Mouse (Mus musculus) gastrocnemius, adult 18-20 months (tissue): ENCODE measurements around the gene Tbc1d16. TPM values are rescaled to one million over a fixed set of nuclear protein-coding genes. Genes with fewer than 3 reads are reported as not detected.
"Not testable (repeated sequence)": the region's sequence is repeated elsewhere in the genome, so short reads cannot be mapped to it uniquely, and the experiment has no call there.

Experiments
- DNase-seq: peaks from one replicate; pipeline ENCODE4 v3.0.0; 2021; ENCODE audit warnings: low spot score
- microRNA-seq: library from miRNA; unstranded; fragments of <30 nt; microRNA quantifications from one replicate; pipeline ENCODE4 v1.2.0, GENCODE M21; 2021
- total RNA-seq, 2 experiments: library from RNA; stranded (reverse); gene quantifications; 2 replicates each; pipeline ENCODE4 v1.2.3; 2021

The Tbc1d16 gene
- total RNA-seq, 2 experiments from 2014 or later: 29.7 to 29.9 TPM

DNA sequence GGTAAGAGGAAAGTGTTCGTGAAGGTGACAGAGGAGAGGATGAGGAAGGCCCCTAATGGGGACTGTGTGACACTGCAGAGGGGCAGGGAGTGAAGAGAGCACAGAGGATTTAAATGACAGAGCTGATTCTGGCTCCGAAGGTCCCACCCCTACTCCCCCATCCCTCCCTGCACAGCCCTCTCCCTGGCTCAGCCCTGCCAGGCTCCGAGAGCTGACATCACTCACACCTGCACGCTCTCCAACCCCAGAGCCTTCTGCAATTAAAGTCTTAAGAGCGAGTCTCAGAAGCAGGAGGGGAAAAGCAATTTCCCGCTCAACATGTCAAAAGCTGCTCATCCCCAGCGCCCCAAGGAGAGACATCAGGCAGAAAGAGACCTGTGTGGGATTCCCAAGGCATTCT, 109.4 kb downstream of the Tbc1d16 start:
- no peak for DNase-seq

DNA sequence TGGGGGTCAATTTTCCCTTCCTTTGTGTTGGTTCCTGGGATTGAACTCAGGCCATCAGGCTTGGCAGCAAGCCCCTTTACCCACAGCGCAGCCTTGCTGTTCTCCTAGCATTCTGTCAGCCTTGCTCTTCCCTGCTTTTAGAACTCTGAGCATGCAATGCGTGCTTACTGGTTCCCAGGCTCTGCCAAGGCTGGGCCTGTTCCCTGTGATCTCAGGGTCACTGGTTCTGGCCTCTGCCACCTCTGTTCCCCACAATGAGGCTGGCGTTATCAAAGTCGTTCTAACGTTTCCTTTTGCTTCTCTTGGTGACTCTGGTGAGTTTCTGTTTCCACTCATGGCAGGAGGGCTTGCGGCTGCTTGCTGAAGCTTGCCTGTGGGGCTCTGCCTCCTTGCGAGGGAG, 110.4 kb downstream of the Tbc1d16 start:
- DNase-seq: no peak

- DNase-seq: peak; percentile 42
These were observed 111.3 kb downstream of the Tbc1d16 start for GRCm38 (mm10) chr11:119116992-119117391.

GRCm38 (mm10) chr11:119112721-119113120, 115.6 kb downstream of the Tbc1d16 start:
- no peak for DNase-seq

DNA sequence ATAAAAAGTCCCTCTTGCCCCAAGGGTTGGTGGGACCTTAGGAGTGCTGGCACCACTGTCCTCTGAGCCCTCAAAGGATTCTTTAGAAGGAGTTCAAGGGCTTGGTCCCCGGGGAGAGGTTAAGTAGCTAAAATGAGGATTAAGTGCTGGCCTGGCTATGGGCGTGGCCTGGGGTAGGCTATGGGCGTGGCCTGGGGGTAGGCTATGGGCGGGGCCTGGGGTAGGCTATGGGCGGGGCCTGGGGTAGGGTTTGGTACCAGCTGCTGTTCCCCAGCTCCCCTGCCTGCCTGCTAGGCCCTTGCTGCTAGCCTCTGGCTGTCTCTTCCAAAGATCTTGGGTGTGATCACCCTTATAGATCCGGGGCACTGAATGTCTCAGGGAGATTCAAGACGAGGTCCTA, 117.0 kb downstream of the Tbc1d16 start:
- DNase-seq: no peak

DNA sequence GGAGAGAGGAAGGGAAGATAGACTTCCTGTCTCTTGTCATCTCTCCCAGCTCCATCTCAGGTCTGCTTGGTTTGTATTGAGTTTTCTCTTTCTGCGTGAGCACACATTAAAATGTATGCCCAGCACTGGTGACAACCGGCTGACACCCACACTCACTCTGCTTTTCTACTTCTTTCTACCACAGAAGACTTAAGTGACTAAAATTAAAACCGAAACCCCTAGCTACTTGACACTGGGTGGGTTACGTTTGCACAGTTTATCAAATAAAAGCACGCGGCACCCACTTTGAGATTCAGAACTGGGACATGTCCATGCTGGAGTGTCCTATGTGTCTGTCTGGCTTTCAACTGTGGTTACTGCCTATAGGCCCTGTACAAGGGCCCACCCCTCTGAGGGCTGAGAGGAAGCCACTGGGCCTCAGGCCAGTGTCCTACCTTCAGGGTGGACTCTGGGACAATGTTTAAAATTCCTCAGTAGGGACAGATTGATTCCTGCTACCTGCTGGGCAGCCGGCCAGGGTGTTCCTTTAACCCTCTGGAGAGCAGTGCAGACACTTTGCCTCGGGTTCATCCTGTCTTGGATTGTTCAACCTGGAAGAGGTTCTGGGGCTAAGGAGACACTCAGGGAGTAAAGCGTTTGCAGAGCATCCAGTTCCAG, 118.8 kb downstream of the Tbc1d16 start:
- DNase-seq: no peak

GRCm38 (mm10) chr11:119108573-119109263, 119.6 kb downstream of the Tbc1d16 start:
- no peak for DNase-seq

GRCm38 (mm10) chr11:119106289-119106688, 122.0 kb downstream of the Tbc1d16 start:
- DNase-seq: no peak

DNA sequence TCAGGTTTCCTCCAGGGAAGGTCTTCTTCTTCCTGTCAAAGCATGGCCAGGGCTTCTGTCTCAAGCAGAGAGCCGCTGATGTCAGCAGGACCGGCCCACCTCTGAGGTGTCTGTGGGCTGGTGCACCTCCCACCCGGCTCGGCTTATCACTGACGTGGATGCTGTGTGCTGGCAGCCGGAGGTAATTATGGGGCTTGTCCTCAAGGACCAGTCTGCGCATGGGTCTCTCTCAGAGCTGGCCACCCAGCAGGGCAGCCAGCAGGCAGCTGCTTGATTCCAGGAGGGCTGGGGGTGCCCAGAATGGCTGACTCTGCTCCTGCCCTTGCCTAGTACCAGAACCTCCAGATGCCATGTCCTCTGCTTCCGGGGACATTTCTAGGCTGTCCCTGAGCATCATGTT, 122.6 kb downstream of the Tbc1d16 start:
- DNase-seq: no peak

DNA sequence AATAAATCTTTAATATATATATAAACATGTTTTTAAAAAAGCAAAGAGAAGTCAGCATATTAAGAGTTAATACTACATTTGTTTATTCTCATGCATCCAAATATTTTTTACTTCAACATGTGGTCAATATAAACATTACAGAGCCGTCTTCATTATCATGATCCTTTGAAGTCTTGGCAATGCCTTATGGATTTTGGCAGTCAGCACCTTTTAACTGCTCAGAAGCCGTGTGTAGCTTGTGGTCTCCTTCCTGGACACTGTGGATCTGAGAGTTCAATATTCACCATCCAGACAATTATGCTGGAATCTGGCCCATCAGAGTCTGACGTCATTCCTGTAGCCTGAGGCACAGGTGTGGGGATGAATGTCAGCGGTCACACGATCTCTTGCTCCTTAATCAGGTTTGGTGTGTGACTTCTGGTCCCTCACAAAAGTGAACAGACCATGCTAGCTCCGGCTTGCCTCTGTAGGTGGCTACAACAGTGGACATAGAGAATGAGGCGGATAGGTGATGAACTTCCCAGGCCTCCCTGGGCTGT, 123.2 kb downstream of the Tbc1d16 start:
- no peak for DNase-seq

- DNase-seq: no peak
These were observed 124.3 kb downstream of the Tbc1d16 start for GRCm38 (mm10) chr11:119103991-119104390.

- not testable (repeated sequence) for DNase-seq
These were observed 127.9 kb downstream of the Tbc1d16 start for GRCm38 (mm10) chr11:119100355-119100754.

GRCm38 (mm10) chr11:119098202-119098601, 130.1 kb downstream of the Tbc1d16 start:
- no peak for DNase-seq

- DNase-seq: no peak
These were observed 132.9 kb downstream of the Tbc1d16 start for GRCm38 (mm10) chr11:119095441-119095840.

DNA sequence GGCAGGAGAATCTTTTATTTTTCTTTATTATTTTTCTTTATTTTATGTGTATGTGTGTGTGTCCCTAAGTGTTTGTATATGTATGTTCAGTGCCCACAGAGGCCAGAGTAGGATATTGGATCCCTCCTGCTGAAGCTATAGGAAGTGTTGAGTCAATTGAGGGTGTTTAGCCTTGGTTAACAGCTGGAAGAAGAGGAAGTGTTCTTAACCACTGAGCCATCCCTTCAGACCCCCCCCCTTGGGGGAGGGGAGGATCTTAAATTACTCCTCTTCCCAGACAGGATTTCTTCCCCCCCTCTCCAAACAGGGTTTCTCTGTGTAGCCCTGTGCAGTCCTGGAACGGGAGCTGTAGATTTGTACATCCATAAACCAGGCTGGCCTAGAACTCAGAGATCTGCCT, 135.0 kb downstream of the Tbc1d16 start:
- DNase-seq: no peak

Small RNAs within 50 kb of the gene (microRNA-seq; reads per million reads assigned to microRNA genes)
- 3.4 reads per million, percentile 2 among the genes with 10 or more reads in this experiment for gene Mir6934

Other genes starting within 250 kb of the Tbc1d16 start
- not detected for gene Enpp7, start 240.3 kb downstream of the Tbc1d16 start, total RNA-seq
- 1 to 10 TPM in 1 of 2 experiments, under 1 TPM in 1; 0.85 to 1.0 TPM for gene Cbx2, start 205.5 kb downstream of the Tbc1d16 start, total RNA-seq
- gene Cbx8, start 187.5 kb downstream of the Tbc1d16 start, total RNA-seq: 1 to 10 TPM; 2.6 to 3.5 TPM
- 1 to 10 TPM; 1.6 to 2.5 TPM for gene Cbx4, start 142.3 kb downstream of the Tbc1d16 start, total RNA-seq
- gene Ccdc40, start 73 bp upstream of the Tbc1d16 start, total RNA-seq: under 1 TPM in 1 of 2 experiments, not detected in 1; 0.26 TPM
- 100 to 1,000 TPM; 174 to 191 TPM for gene Gaa, start 39.4 kb upstream of the Tbc1d16 start, total RNA-seq
- 10 to 100 TPM; 32.2 to 43.5 TPM for gene Eif4a3, start 71.6 kb upstream of the Tbc1d16 start, total RNA-seq
- gene Card14, start 79.3 kb upstream of the Tbc1d16 start, total RNA-seq: under 1 TPM; 0.21 to 0.34 TPM
- 1 to 10 TPM; 3.3 to 3.4 TPM for gene Sgsh, start 127.0 kb upstream of the Tbc1d16 start, total RNA-seq
- 1 to 10 TPM; 2.4 to 2.8 TPM for gene Slc26a11, start 127.1 kb upstream of the Tbc1d16 start, total RNA-seq
- gene Rnf213, start 164.6 kb upstream of the Tbc1d16 start, total RNA-seq: 1 to 10 TPM; 5.7 to 6.6 TPM